ENCODE assay signal across 8 mouse cellular contexts in genomic region chr12:98259518-98259852, GRCm38 (mm10). TPM values are rescaled to one million over a fixed set of nuclear protein-coding genes. Genes with fewer than 3 reads are reported as not detected.
DNase-seq lines count a peak whose midpoint lies in the region; ATAC-seq and TF ChIP-seq lines count a peak whose summit lies in the region.

No protein-coding gene starts in this region.

- no peak; the same call in 1 of the 2 replicates for ATAC-seq in lung, embryonic 16.5 days (ENCODE audit: low read depth)
- no peak for ATAC-seq in forebrain, embryonic 12.5 days (ENCODE audit: low FRiP score)
- no peak for ATAC-seq in limb, embryonic 12.5 days (ENCODE audit: insufficient number of reproducible peaks, insufficient read depth, low FRiP score, low TSS enrichment, low read depth)
- ATAC-seq in erythroid progenitor cell, adult 5-6 weeks (replicated peaks; ENCODE audit: low FRiP score, poor library complexity, severe bottlenecking): no peak

- no peak for TF ChIP-seq CTCF in olfactory bulb, adult 2 months (IDR thresholded peaks at IDR 0.05; ENCODE audit: insufficient read depth, low read depth, low read length)

- no peak for TF ChIP-seq POLR2A in olfactory bulb, adult 2 months (IDR thresholded peaks at IDR 0.05; ENCODE audit: insufficient read depth, low read depth, low read length)

- peak overlapping the region; percentile 92 for H3K4me3 ChIP-seq in lung, embryonic 16.5 days (ENCODE audit: low read length)
- peak overlapping the region; percentile 73 for H3K4me3 ChIP-seq in forebrain, embryonic 12.5 days (replicated peaks)
- H3K4me3 ChIP-seq in limb, embryonic 12.5 days (replicated peaks): peak overlapping the region; percentile 77
- peak overlapping the region; percentile 88 for H3K4me3 ChIP-seq in olfactory bulb, adult 2 months (ENCODE audit: insufficient read depth, low read depth, low read length)

- DNase-seq in lung, adult 18-20 months: no peak
- no peak for DNase-seq in retina, embryonic 14.5 days (ENCODE audit: low spot score)
- DNase-seq in layer of hippocampus, postnatal 10 days (ENCODE audit: low spot score in 2 of 2): no peak

- H3K27ac ChIP-seq in lung, embryonic 16.5 days (ENCODE audit: low read length): peak overlapping the region; percentile 95
- peak overlapping the region; percentile 96 for H3K27ac ChIP-seq in forebrain, embryonic 12.5 days
- H3K27ac ChIP-seq in limb, embryonic 12.5 days: peak overlapping the region; percentile 96; the same call in 1 of the 2 replicates
- H3K27ac ChIP-seq in olfactory bulb, adult 2 months (ENCODE audit: insufficient read depth, low read depth, low read length): 0 out of 2 replicates have a peak overlapping the region, but pooled peaks have one; percentile 43

- peak overlapping the region; percentile 97 for H3K9ac ChIP-seq in lung, embryonic 16.5 days (ENCODE audit: low read length)
- peak overlapping the region; percentile 85 for H3K9ac ChIP-seq in forebrain, embryonic 12.5 days
- H3K9ac ChIP-seq in limb, embryonic 12.5 days (replicated peaks): peak overlapping the region; percentile 89

- peaks cover 8% of the 10 kb centered on the region; the same call in 1 of the 2 replicates for H3K4me1 ChIP-seq in lung, embryonic 16.5 days (replicated peaks; ENCODE audit: control insufficient read depth, insufficient read depth, low read length)
- peaks cover 9% of the 10 kb centered on the region; the same call in 1 of the 2 replicates for H3K4me1 ChIP-seq in forebrain, embryonic 12.5 days
- peaks cover 7% of the 10 kb centered on the region; the same call in 1 of the 2 replicates for H3K4me1 ChIP-seq in limb, embryonic 12.5 days (replicated peaks)
- peaks cover 2% of the 10 kb centered on the region; the same call in 1 of the 2 replicates for H3K4me1 ChIP-seq in olfactory bulb, adult 2 months (ENCODE audit: control insufficient read depth, insufficient read depth, low read length)

- under 1% methylated on average over 12 of the region's 12 CpGs for WGBS in lung, embryonic 16.5 days
- WGBS in forebrain, embryonic 12.5 days: 5% methylated on average over 12 of the region's 12 CpGs
- WGBS in limb, embryonic 12.5 days: 7% methylated on average over 12 of the region's 12 CpGs
- under 1% methylated on average over 12 of the region's 12 CpGs for WGBS in olfactory bulb, adult 2 months

- H3K36me3 ChIP-seq in lung, embryonic 16.5 days (ENCODE audit: control insufficient read depth, insufficient read depth, low read length): no peaks in the 10 kb centered on the region
- no peaks in the 10 kb centered on the region for H3K36me3 ChIP-seq in forebrain, embryonic 12.5 days (replicated peaks)
- H3K36me3 ChIP-seq in limb, embryonic 12.5 days: peaks cover 3% of the 10 kb centered on the region; the same call in 1 of the 2 replicates

- peak overlapping the region; percentile 57 for H3K4me2 ChIP-seq in lung, embryonic 16.5 days (ENCODE audit: low read depth, low read length)
- peak overlapping the region; percentile 66 for H3K4me2 ChIP-seq in forebrain, embryonic 12.5 days
- peak overlapping the region; percentile 58 for H3K4me2 ChIP-seq in limb, embryonic 12.5 days

- no peaks in the 10 kb centered on the region for H3K27me3 ChIP-seq in lung, embryonic 16.5 days (ENCODE audit: control insufficient read depth, insufficient read depth, low read depth, low read length)
- H3K27me3 ChIP-seq in forebrain, embryonic 12.5 days: no peaks in the 10 kb centered on the region
- no peaks in the 10 kb centered on the region for H3K27me3 ChIP-seq in limb, embryonic 12.5 days

- H3K9me3 ChIP-seq in lung, embryonic 16.5 days (ENCODE audit: control insufficient read depth, low read length): no peaks in the 10 kb centered on the region
- no peaks in the 10 kb centered on the region for H3K9me3 ChIP-seq in forebrain, embryonic 12.5 days
- H3K9me3 ChIP-seq in limb, embryonic 12.5 days: no peaks in the 10 kb centered on the region

RNA-seq across cellular contexts. Expression of gene Galc, which starts 0.2 kb away (rescaled TPM):
- 9.8 and 10.4 TPM in 2 replicates for polyA plus RNA-seq in lung, embryonic 16.5 days (2015; fragmentation: Nextera tagmentation; extraction: Ambion mirVana)
- polyA plus RNA-seq in forebrain, embryonic 12.5 days (2016; fragmentation: Nextera tagmentation; extraction: Ambion mirVana): 13.7 and 14.2 TPM in 2 replicates
- 10.5 and 10.8 TPM in 2 replicates for polyA plus RNA-seq in limb, embryonic 12.5 days (2016; fragmentation: Nextera tagmentation; extraction: Ambion mirVana)
- polyA plus RNA-seq in olfactory bulb, adult 2 months (2012; ENCODE audit: insufficient read depth, insufficient read length, low replicate concordance, missing spikeins): not detected in 2 replicates
- 5.0 and 11.9 TPM in 2 replicates for total RNA-seq in erythroid progenitor cell, adult 5-6 weeks (2015; ENCODE audit: low replicate concordance)
- 1.6 and 6.2 TPM in 2 replicates for total RNA-seq in erythroid progenitor cell, adult 5-6 weeks (2017; ENCODE audit: low replicate concordance)
- 10 to 100 TPM; 20.7 to 24.9 TPM for total RNA-seq in layer of hippocampus, postnatal 10 days (2021)

RNA-seq across cellular contexts. Expression of gene Gpr65, which starts 8.9 kb away (rescaled TPM):
- polyA plus RNA-seq in lung, embryonic 16.5 days (2015; fragmentation: Nextera tagmentation; extraction: Ambion mirVana): 1.6 and 1.8 TPM in 2 replicates
- polyA plus RNA-seq in forebrain, embryonic 12.5 days (2016; fragmentation: Nextera tagmentation; extraction: Ambion mirVana): 0.23 and 0.28 TPM in 2 replicates
- 0.59 and 0.66 TPM in 2 replicates for polyA plus RNA-seq in limb, embryonic 12.5 days (2016; fragmentation: Nextera tagmentation; extraction: Ambion mirVana)
- polyA plus RNA-seq in olfactory bulb, adult 2 months (2012; ENCODE audit: insufficient read depth, insufficient read length, low replicate concordance, missing spikeins): not detected in 2 replicates
- total RNA-seq in erythroid progenitor cell, adult 5-6 weeks (2015; ENCODE audit: low replicate concordance): 10.5 and 24.3 TPM in 2 replicates
- total RNA-seq in erythroid progenitor cell, adult 5-6 weeks (2017; ENCODE audit: low replicate concordance): 3.5 and 11.3 TPM in 2 replicates
- total RNA-seq in layer of hippocampus, postnatal 10 days (2021): not detected

Comparison
In these comparisons a context has a peak if more than half of its experiments do, and no peak if none do; other contexts are left out.
1. H3K27ac ChIP-seq: peak in every context shown above with its lines; median percentile 96 in forebrain, embryonic 12.5 days; 96 in limb, embryonic 12.5 days; 95 in lung, embryonic 16.5 days; 43 in olfactory bulb, adult 2 months.
2. RNA of gene Galc, which starts 0.2 kb away (polyA plus RNA-seq): 13.7 to 14.2 TPM in forebrain, embryonic 12.5 days, 10.5 to 10.8 TPM in limb, embryonic 12.5 days and 9.8 to 10.4 TPM in lung, embryonic 16.5 days; not detected in olfactory bulb, adult 2 months; every median in the first group is over 10 times any median in the second.
3. Peak in every context shown above with its lines, with median percentiles within 50 percentile points of each other: H3K4me2 ChIP-seq, H3K4me3 ChIP-seq and H3K9ac ChIP-seq.